Comparison of ENCODE assay signal across 9 mouse cellular contexts in genomic region chr2:33869689-33870343, GRCm38 (mm10). TPM values are rescaled to one million over a fixed set of nuclear protein-coding genes. Genes with fewer than 3 reads are reported as not detected.
DNase-seq lines count a peak whose midpoint lies in the region; ATAC-seq and TF ChIP-seq lines count a peak whose summit lies in the region.
"Had no signal": no experiment of that assay in that cellular context is flagged by ENCODE, and none has a peak within 500 bp of the region (broad histone marks: within the 10 kb centered on the region; RNA-seq: fewer than 3 reads in every experiment).

No protein-coding gene starts in this region.

- no peaks in the 10 kb centered on the region for H3K9me3 ChIP-seq in kidney, embryonic 15.5 days (replicated peaks)
- no peaks in the 10 kb centered on the region for H3K9me3 ChIP-seq in megakaryocyte, embryonic 14.5 days

- no peak overlapping the region for H3K4me2 ChIP-seq in kidney, embryonic 15.5 days

- 60% methylated on average over 10 of the region's 10 CpGs for WGBS in kidney, embryonic 15.5 days
- 12% methylated on average over 10 of the region's 10 CpGs for WGBS in bone marrow, adult 2 months

- ATAC-seq in kidney, embryonic 15.5 days (replicated peaks; ENCODE audit: low FRiP score): no peak
- ATAC-seq in hematopoietic stem cell, adult 5-6 weeks (replicated peaks in 1 of 2; ENCODE audit: insufficient read depth in 1 of 2, low FRiP score in 2 of 2, low TSS enrichment in 1 of 2, low read depth in 1 of 2, poor library complexity in 2 of 2, severe bottlenecking in 2 of 2): peak; percentile 35 to 37

- no peaks in the 10 kb centered on the region for H3K27me3 ChIP-seq in kidney, embryonic 15.5 days
- H3K27me3 ChIP-seq in megakaryocyte, embryonic 14.5 days (replicated peaks): no peaks in the 10 kb centered on the region

- H3K4me3 ChIP-seq in kidney, embryonic 15.5 days (replicated peaks): no peak overlapping the region
- H3K4me3 ChIP-seq in bone marrow, adult 2 months (replicated peaks; ENCODE audit: control insufficient read depth, low read depth, low read length): no peak overlapping the region
- H3K4me3 ChIP-seq in megakaryocyte, embryonic 14.5 days (replicated peaks): peak overlapping the region; percentile 91

- peaks cover 73% of the 10 kb centered on the region for H3K4me1 ChIP-seq in kidney, embryonic 15.5 days
- peaks cover 15% of the 10 kb centered on the region for H3K4me1 ChIP-seq in bone marrow, adult 2 months (ENCODE audit: control insufficient read depth, insufficient read depth, low read length)
- H3K4me1 ChIP-seq in megakaryocyte, embryonic 14.5 days: peaks cover 89% of the 10 kb centered on the region

- H3K27ac ChIP-seq in kidney, embryonic 15.5 days: peak overlapping the region; percentile 91
- H3K27ac ChIP-seq in bone marrow, adult 2 months (ENCODE audit: control insufficient read depth, insufficient read depth, low read depth, low read length, poor library complexity): peak overlapping the region; percentile 79

- H3K9ac ChIP-seq in kidney, embryonic 15.5 days: no peak overlapping the region

- TF ChIP-seq POLR2A in bone marrow, adult 2 months (IDR thresholded peaks at IDR 0.05; ENCODE audit: borderline replicate concordance, control insufficient read depth, low read depth, low read length): no peak

- TF ChIP-seq CTCF in bone marrow, adult 2 months (IDR thresholded peaks at IDR 0.05; ENCODE audit: control insufficient read depth, insufficient read depth, low read length): no peak

- no peak for DNase-seq in kidney, postnatal 14 days
- DNase-seq in urinary bladder, postnatal 36 days (ENCODE audit: low spot score in 2 of 2): no peak
- no peak for DNase-seq in gastrocnemius, adult 8-10 months (ENCODE audit: low spot score in 2 of 2)
- no peak for DNase-seq in retina, postnatal 1 day
- DNase-seq: cerebellum, postnatal 25 days had no signal

- H3K36me3 ChIP-seq in kidney, embryonic 15.5 days: peaks cover 20% of the 10 kb centered on the region
- H3K36me3 ChIP-seq in megakaryocyte, embryonic 14.5 days (replicated peaks; ENCODE audit: low read length): peaks cover 50% of the 10 kb centered on the region

RNA-seq across cellular contexts. Expression of gene Mvb12b, which starts 17.9 kb away (rescaled TPM):
- 18.4 and 19.6 TPM in 2 replicates for polyA plus RNA-seq in kidney, embryonic 15.5 days (2015; fragmentation: Nextera tagmentation; extraction: Ambion mirVana)
- 18.3 and 38.3 TPM in 2 replicates for polyA plus RNA-seq in bone marrow, adult 2 months (2011; ENCODE audit: insufficient read depth, insufficient read length, low replicate concordance, missing spikeins)
- 19.3 and 21.6 TPM in 2 replicates for total RNA-seq in hematopoietic stem cell, adult 5-6 weeks (2017)
- 181 and 204 TPM in 2 replicates for polyA plus RNA-seq in megakaryocyte, embryonic 14.5 days (2012; ENCODE audit: insufficient read depth, low replicate concordance)
- total RNA-seq in gastrocnemius, adult 8-10 months (2022): 10 to 100 TPM; 31.9 to 41.4 (median 34.4) TPM
